In the genomic region with DNA sequence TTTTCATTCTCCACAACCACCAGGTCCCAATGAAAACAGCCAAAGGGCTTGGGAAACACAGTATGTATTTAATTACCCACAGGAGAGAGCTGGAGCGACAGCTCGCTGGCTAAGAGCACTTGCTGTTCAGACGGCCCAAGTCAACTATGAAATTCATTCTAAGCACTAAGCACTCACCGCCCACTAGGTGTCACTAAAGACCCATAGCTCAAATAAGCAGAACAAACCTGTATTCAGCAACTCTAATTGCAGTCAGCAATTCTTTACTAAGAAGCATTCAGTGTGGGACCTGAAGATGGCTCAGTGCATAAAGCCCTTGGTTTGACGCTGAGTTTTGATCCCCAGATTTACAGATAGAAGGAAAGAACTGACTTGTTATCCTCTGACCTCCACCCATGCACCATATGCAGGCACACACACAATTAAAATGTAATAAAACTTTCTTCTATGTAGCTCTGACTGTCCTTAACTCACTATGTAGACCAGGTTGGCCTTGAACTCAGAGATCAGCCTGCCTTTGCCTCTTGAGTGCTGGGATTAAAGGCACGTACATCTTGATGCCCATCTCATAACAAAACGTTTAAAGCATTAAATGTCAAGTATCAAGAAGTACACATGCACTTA, we compare ENCODE assay signal across 8 mouse cellular contexts. TPM values are rescaled to one million over a fixed set of nuclear protein-coding genes. Genes with fewer than 3 reads are reported as not detected.
DNase-seq lines count a peak whose midpoint lies in the region; ATAC-seq and TF ChIP-seq lines count a peak whose summit lies in the region.

No protein-coding gene starts in this region.

- no peak overlapping the region for H3K9ac ChIP-seq in kidney, embryonic 14.5 days (ENCODE audit: low read depth, low read length)
- no peak overlapping the region for H3K9ac ChIP-seq in limb, embryonic 14.5 days (ENCODE audit: low read depth, low read length, severe bottlenecking)
- H3K9ac ChIP-seq in stomach, embryonic 15.5 days: no peak overlapping the region

- TF ChIP-seq POLR2A in limb, embryonic 14.5 days (IDR thresholded peaks at IDR 0.05; ENCODE audit: borderline replicate concordance, extremely low read depth, insufficient read depth, insufficient read length): no peak

- peaks cover 30% of the 10 kb centered on the region for H3K36me3 ChIP-seq in kidney, embryonic 14.5 days (ENCODE audit: control insufficient read depth, insufficient read depth, low read length)
- H3K36me3 ChIP-seq in limb, embryonic 14.5 days (ENCODE audit: control insufficient read depth, insufficient read depth, low read length): peaks cover 28% of the 10 kb centered on the region
- H3K36me3 ChIP-seq in stomach, embryonic 15.5 days: peaks cover 18% of the 10 kb centered on the region

- no peak overlapping the region for H3K4me3 ChIP-seq in kidney, embryonic 14.5 days (ENCODE audit: low read length)
- H3K4me3 ChIP-seq in limb, embryonic 14.5 days (replicated peaks; ENCODE audit: low read length): no peak overlapping the region
- no peak overlapping the region for H3K4me3 ChIP-seq in stomach, embryonic 15.5 days (replicated peaks)

- H3K4me2 ChIP-seq in kidney, embryonic 14.5 days (replicated peaks; ENCODE audit: low read depth, low read length): no peak overlapping the region
- H3K4me2 ChIP-seq in limb, embryonic 14.5 days (replicated peaks; ENCODE audit: low read depth, low read length, severe bottlenecking): no peak overlapping the region
- H3K4me2 ChIP-seq in stomach, embryonic 15.5 days: no peak overlapping the region

- H3K4me1 ChIP-seq in kidney, embryonic 14.5 days (ENCODE audit: control insufficient read depth, insufficient read depth, low read length): no peaks in the 10 kb centered on the region
- H3K4me1 ChIP-seq in limb, embryonic 14.5 days (ENCODE audit: control insufficient read depth, insufficient read depth, low read length): no peaks in the 10 kb centered on the region
- no peaks in the 10 kb centered on the region for H3K4me1 ChIP-seq in stomach, embryonic 15.5 days

- 24% methylated on average over 7 of the region's 7 CpGs for WGBS in kidney, embryonic 14.5 days
- WGBS in limb, embryonic 14.5 days: 23% methylated on average over 7 of the region's 7 CpGs
- 19% methylated on average over 7 of the region's 7 CpGs for WGBS in stomach, embryonic 15.5 days

- ATAC-seq in activated CD4-positive, CD25-positive, alpha-beta regulatory T cell, adult 4 months: peak; percentile 78
- ATAC-seq in granulocyte monocyte progenitor cell, adult 5-6 weeks (replicated peaks; ENCODE audit: poor library complexity, severe bottlenecking): peak; percentile 92
- ATAC-seq in kidney, embryonic 14.5 days (ENCODE audit: low FRiP score, low TSS enrichment): peak; percentile 78; the same call in 1 of the 2 replicates
- ATAC-seq in limb, embryonic 14.5 days (ENCODE audit: low FRiP score, low read depth): peak; percentile 57; the same call in 1 of the 2 replicates
- peak; percentile 74 for ATAC-seq in monocyte, adult 5-6 weeks (replicated peaks; ENCODE audit: insufficient number of reproducible peaks, low FRiP score, low TSS enrichment, poor library complexity, severe bottlenecking)
- ATAC-seq in stomach, embryonic 15.5 days (ENCODE audit: insufficient read depth, low FRiP score, low read depth): peak; percentile 53

- no peaks in the 10 kb centered on the region for H3K27me3 ChIP-seq in kidney, embryonic 14.5 days (ENCODE audit: control insufficient read depth, insufficient read depth, low read length)
- no peaks in the 10 kb centered on the region for H3K27me3 ChIP-seq in limb, embryonic 14.5 days (ENCODE audit: control insufficient read depth, insufficient read depth, low read length)
- no peaks in the 10 kb centered on the region for H3K27me3 ChIP-seq in stomach, embryonic 15.5 days (replicated peaks)

- no peaks in the 10 kb centered on the region for H3K9me3 ChIP-seq in kidney, embryonic 14.5 days (ENCODE audit: control insufficient read depth, low read length)
- H3K9me3 ChIP-seq in limb, embryonic 14.5 days (ENCODE audit: control insufficient read depth, low read length): no peaks in the 10 kb centered on the region
- H3K9me3 ChIP-seq in stomach, embryonic 15.5 days: no peaks in the 10 kb centered on the region

- peak; percentile 83 for DNase-seq in A20 (ENCODE audit: low read depth, low spot score)
- DNase-seq in embryo, embryonic 10.5 days (ENCODE audit: low spot score): peak; percentile 92
- DNase-seq in limb, embryonic 14.5 days (ENCODE audit: low spot score): peak; percentile 86

- H3K27ac ChIP-seq in kidney, embryonic 14.5 days (ENCODE audit: low read depth, low read length): no peak overlapping the region
- no peak overlapping the region for H3K27ac ChIP-seq in limb, embryonic 14.5 days (replicated peaks; ENCODE audit: low read depth, low read length)
- no peak overlapping the region for H3K27ac ChIP-seq in stomach, embryonic 15.5 days

RNA-seq across cellular contexts. Expression of a gene that starts 12.7 kb away (rescaled TPM):
- 1 to 10 TPM; 9.7 to 9.8 TPM for polyA plus RNA-seq in activated CD4-positive, CD25-positive, alpha-beta regulatory T cell, adult 4 months (2017; shearing (Covaris generic))
- 27.8 and 30.0 TPM in 2 replicates for total RNA-seq in granulocyte monocyte progenitor cell, adult 5-6 weeks (2014; fragmentation: Nextera tagmentation)
- 50.3 and 58.6 TPM in 2 replicates for total RNA-seq in granulocyte monocyte progenitor cell, adult 5-6 weeks (2017)
- 28.6 and 40.3 TPM in 2 replicates for polyA plus RNA-seq in kidney, embryonic 14.5 days (2014; fragmentation: Nextera tagmentation; extraction: Ambion mirVana)
- 19.8 and 20.5 TPM in 2 replicates for polyA plus RNA-seq in limb, embryonic 14.5 days (2012; rRNA removed)
- polyA plus RNA-seq in limb, embryonic 14.5 days (2014; fragmentation: Nextera tagmentation; extraction: Ambion mirVana): 28.8 and 34.9 TPM in 2 replicates
- 16.4 to 28.9 TPM (median 20.6 TPM) in 3 replicates for total RNA-seq in monocyte, adult 5-6 weeks (2017)
- polyA plus RNA-seq in stomach, embryonic 15.5 days (2015; fragmentation: Nextera tagmentation; extraction: Ambion mirVana): 35.1 and 38.4 TPM in 2 replicates

RNA-seq across cellular contexts. Expression of a gene that starts 29.7 kb away (rescaled TPM):
- 1 to 10 TPM; 1.7 to 2.4 TPM for polyA plus RNA-seq in activated CD4-positive, CD25-positive, alpha-beta regulatory T cell, adult 4 months (2017; shearing (Covaris generic))
- total RNA-seq in granulocyte monocyte progenitor cell, adult 5-6 weeks (2014; fragmentation: Nextera tagmentation): not detected in 2 replicates
- 0.26 TPM in 1 of 2 replicates, not detected in the other for total RNA-seq in granulocyte monocyte progenitor cell, adult 5-6 weeks (2017)
- polyA plus RNA-seq in kidney, embryonic 14.5 days (2014; fragmentation: Nextera tagmentation; extraction: Ambion mirVana): 0.46 and 0.57 TPM in 2 replicates
- polyA plus RNA-seq in limb, embryonic 14.5 days (2012; rRNA removed): 4.6 and 5.9 TPM in 2 replicates
- polyA plus RNA-seq in limb, embryonic 14.5 days (2014; fragmentation: Nextera tagmentation; extraction: Ambion mirVana): 1.4 and 1.7 TPM in 2 replicates
- total RNA-seq in monocyte, adult 5-6 weeks (2017): 0.21 to 0.29 TPM in 2 of 3 replicates, not detected in the other
- 2.9 and 3.0 TPM in 2 replicates for polyA plus RNA-seq in stomach, embryonic 15.5 days (2015; fragmentation: Nextera tagmentation; extraction: Ambion mirVana)
